Mouse (Mus musculus) heart, postnatal 10 days (tissue): ENCODE results near the gene Plekha8. TPM values are rescaled to one million over a fixed set of nuclear protein-coding genes. Genes with fewer than 3 reads are reported as not detected.

Experiments
- DNase-seq, 2 experiments: peaks; one replicate each; pipeline ENCODE4 v3.0.0; 2021
- intact Hi-C: fragments of 180-260 bp; cut with DNase I; formaldehyde crosslinking; loops from one replicate; pipeline ENCODE4 v1.15.1; 2025
- total RNA-seq, 2 experiments: library from RNA; stranded (reverse); gene quantifications; 2 replicates each; pipeline ENCODE4 v1.2.3; 2021

Plekha8 gene
- total RNA-seq, 2 experiments from 2014 or later: 12.4 to 12.9 TPM

GRCm38 (mm10) chr6:54573218-54573955, 21.5 kb upstream of the Plekha8 start:
- intact Hi-C loops: no loop called here
- no peak for DNase-seq

- intact Hi-C loops: loop anchor here (2.0 to 5.0 kb wide), 2 partner anchors 45 to 111 kb away; no protein-coding TSS in a partner anchor
- DNase-seq: peak; percentile 61 to 77
Observed at GRCm38 (mm10) chr6:54586175-54586574, 8.7 kb upstream of the Plekha8 start.

GRCm38 (mm10) chr6:54586911-54587310, 8.0 kb upstream of the Plekha8 start:
- intact Hi-C loops: loop anchor here (2.0 to 5.0 kb wide), 2 partner anchors 44 to 110 kb away; no protein-coding TSS in a partner anchor
- no peak for DNase-seq

- intact Hi-C loops: loop anchor here (2.0 to 5.0 kb wide), 2 partner anchors 43 to 110 kb away; no protein-coding TSS in a partner anchor
- DNase-seq: no peak
Observed at GRCm38 (mm10) chr6:54587683-54588082, 7.2 kb upstream of the Plekha8 start.

- no peak for DNase-seq
- intact Hi-C loops: loop anchor here (5.0 kb wide), 1 partner anchor 109 kb away; no protein-coding TSS in a partner anchor
Observed at GRCm38 (mm10) chr6:54588212-54588611, 6.7 kb upstream of the Plekha8 start.

- DNase-seq: no peak
- intact Hi-C loops: loop anchor here (10.0 kb wide), 2 partner anchors 224 to 384 kb away; partner anchors contain the start of genes Nod1 and Znrf2
Observed at GRCm38 (mm10) chr6:54590691-54591090, 4.2 kb upstream of the Plekha8 start.

- no peak for DNase-seq
- intact Hi-C loops: loop anchor here (10.0 kb wide), 2 partner anchors 223 to 383 kb away; partner anchors contain the start of genes Nod1 and Znrf2
Observed at GRCm38 (mm10) chr6:54591778-54592177, 3.1 kb upstream of the Plekha8 start.

- intact Hi-C loops: loop anchor here (10.0 kb wide), 2 partner anchors 222 to 382 kb away; partner anchors contain the start of genes Nod1 and Znrf2
Observed at GRCm38 (mm10) chr6:54592938-54593535, 1.9 kb upstream of the Plekha8 start.

GRCm38 (mm10) chr6:54593766-54594468, 994 bp upstream of the Plekha8 start:
- no peak for DNase-seq
- intact Hi-C loops: loop anchor here (2.0 to 10.0 kb wide), 4 partner anchors 35 to 381 kb away; partner anchors contain the start of genes Mturn, Nod1 and Znrf2

More at GRCm38 (mm10) chr6:54592938-54593535, 1.9 kb upstream of the Plekha8 start:
- peak; percentile 96 for DNase-seq

- DNase-seq: no peak
- intact Hi-C loops: loop anchor here (2.0 to 10.0 kb wide), 4 partner anchors 33 to 379 kb away; partner anchors contain the start of genes Mturn, Nod1 and Znrf2
Observed at GRCm38 (mm10) chr6:54595330-54595878, 493 bp downstream of the Plekha8 start.

- no peak for DNase-seq
- intact Hi-C loops: loop anchor here (10.0 kb wide), 2 partner anchors 218 to 378 kb away; partner anchors contain the start of genes Nod1 and Znrf2
Observed at GRCm38 (mm10) chr6:54597208-54597607, 2.3 kb downstream of the Plekha8 start, which contains the start of gene Fkbp14. Gene Fkbp14 (minus strand): TSS chr6:54597308.

- intact Hi-C loops: loop anchor here (10.0 kb wide), 2 partner anchors 217 to 377 kb away; partner anchors contain the start of genes Nod1 and Znrf2
- DNase-seq: no peak
Observed at GRCm38 (mm10) chr6:54597711-54598110, 2.8 kb downstream of the Plekha8 start.

- intact Hi-C loops: no loop called here
- no peak for DNase-seq
Observed at GRCm38 (mm10) chr6:54600681-54601347, 5.9 kb downstream of the Plekha8 start.

- intact Hi-C loops: no loop called here
- no peak for DNase-seq
Observed at GRCm38 (mm10) chr6:54602891-54603290, 8.0 kb downstream of the Plekha8 start.

GRCm38 (mm10) chr6:54604001-54604715, 9.2 kb downstream of the Plekha8 start:
- intact Hi-C loops: no loop called here
- peak; percentile 55 to 63 for DNase-seq

- no peak for DNase-seq
- intact Hi-C loops: no loop called here
Observed at GRCm38 (mm10) chr6:54606241-54606640, 11.3 kb downstream of the Plekha8 start.

GRCm38 (mm10) chr6:54617363-54617762, 22.5 kb downstream of the Plekha8 start:
- intact Hi-C loops: no loop called here

GRCm38 (mm10) chr6:54619530-54619929, 24.6 kb downstream of the Plekha8 start:
- intact Hi-C loops: no loop called here
- DNase-seq: no peak

More at GRCm38 (mm10) chr6:54617363-54617762, 22.5 kb downstream of the Plekha8 start:
- no peak for DNase-seq

GRCm38 (mm10) chr6:54620357-54620756, 25.4 kb downstream of the Plekha8 start:
- DNase-seq: no peak

More at GRCm38 (mm10) chr6:54620357-54620756, 25.4 kb downstream of the Plekha8 start:
- intact Hi-C loops: no loop called here
